ENCODE assay signal across 10 mouse cellular contexts in genomic region chr8:60594761-60595160, GRCm38 (mm10). TPM values are rescaled to one million over a fixed set of nuclear protein-coding genes. Genes with fewer than 3 reads are reported as not detected.
DNase-seq lines count a peak whose midpoint lies in the region; ATAC-seq and TF ChIP-seq lines count a peak whose summit lies in the region.
"Had no signal": no experiment of that assay in that cellular context is flagged by ENCODE, and none has a peak within 500 bp of the region (broad histone marks: within the 10 kb centered on the region; RNA-seq: fewer than 3 reads in every experiment).

No protein-coding gene starts in this region.

- peak; percentile 14; the same call in 1 of the 2 replicates for TF ChIP-seq CTCF in lung, adult 2 months (IDR thresholded peaks at IDR 0.05; ENCODE audit: insufficient read depth, low read length)

- H3K4me1 ChIP-seq in embryonic facial prominence, embryonic 11.5 days (ENCODE audit: control insufficient read depth, insufficient read depth, low read length), result no peaks in the 10 kb centered on the region
- H3K4me1 ChIP-seq in embryonic facial prominence, embryonic 10.5 days, result no peaks in the 10 kb centered on the region
- no peaks in the 10 kb centered on the region for H3K4me1 ChIP-seq in lung, adult 2 months (ENCODE audit: control insufficient read depth, insufficient read depth, low read length)
- H3K4me1 ChIP-seq: liver, embryonic 13.5 days had no signal

- TF ChIP-seq POLR2A in lung, adult 2 months (IDR thresholded peaks at IDR 0.05; ENCODE audit: borderline replicate concordance, extremely low read depth, low read depth, low read length), result no peak

- no peak overlapping the region for H3K27ac ChIP-seq in embryonic facial prominence, embryonic 11.5 days (replicated peaks; ENCODE audit: low read depth, low read length)
- no peak overlapping the region for H3K27ac ChIP-seq in embryonic facial prominence, embryonic 10.5 days (replicated peaks)
- H3K27ac ChIP-seq: liver, embryonic 13.5 days had no signal

- no peaks in the 10 kb centered on the region for H3K36me3 ChIP-seq in embryonic facial prominence, embryonic 11.5 days (replicated peaks; ENCODE audit: control insufficient read depth, insufficient read depth, low read depth, low read length)
- no peaks in the 10 kb centered on the region for H3K36me3 ChIP-seq in embryonic facial prominence, embryonic 10.5 days (replicated peaks)
- H3K36me3 ChIP-seq: liver, embryonic 13.5 days had no signal

- 64% methylated on average over 3 of the region's 3 CpGs for WGBS in embryonic facial prominence, embryonic 11.5 days
- 70% methylated on average over 3 of the region's 3 CpGs for WGBS in embryonic facial prominence, embryonic 10.5 days
- 65% methylated on average over 3 of the region's 3 CpGs for WGBS in lung, adult 2 months

- H3K9me3 ChIP-seq in embryonic facial prominence, embryonic 11.5 days (replicated peaks; ENCODE audit: control insufficient read depth, low read length), result no peaks in the 10 kb centered on the region
- no peaks in the 10 kb centered on the region for H3K9me3 ChIP-seq in embryonic facial prominence, embryonic 10.5 days
- H3K9me3 ChIP-seq: liver, embryonic 13.5 days had no signal

- H3K27me3 ChIP-seq in embryonic facial prominence, embryonic 11.5 days (ENCODE audit: control insufficient read depth, insufficient read depth, low read length), result no peaks in the 10 kb centered on the region
- H3K27me3 ChIP-seq in embryonic facial prominence, embryonic 10.5 days (replicated peaks; ENCODE audit: low read depth, poor library complexity, severe bottlenecking), result no peaks in the 10 kb centered on the region
- H3K27me3 ChIP-seq: liver, embryonic 13.5 days had no signal

- H3K9ac ChIP-seq in embryonic facial prominence, embryonic 11.5 days (replicated peaks; ENCODE audit: low read length), result no peak overlapping the region
- H3K9ac ChIP-seq: liver, embryonic 13.5 days had no signal

- DNase-seq in embryonic facial prominence, embryonic 11.5 days (ENCODE audit: low spot score), result peak; percentile 38
- no peak for DNase-seq in embryonic facial prominence, embryonic 10.5 days (ENCODE audit: low spot score)
- DNase-seq in lung, adult 2 months, result no peak
- no peak for DNase-seq in lung, postnatal 4 days
- DNase-seq in cerebellum, adult 9-10 months, result peak; percentile 18
- peak; percentile 69 to 82 for DNase-seq in kidney, postnatal 36 days
- DNase-seq in thymus, adult 18-20 months, result no peak
- DNase-seq: liver, embryonic 13.5 days had no signal

- H3K4me2 ChIP-seq in embryonic facial prominence, embryonic 11.5 days (ENCODE audit: low read depth, low read length), result no peak overlapping the region
- H3K4me2 ChIP-seq: liver, embryonic 13.5 days had no signal

- H3K4me3 ChIP-seq in embryonic facial prominence, embryonic 11.5 days (ENCODE audit: low read depth, low read length), result no peak overlapping the region
- no peak overlapping the region for H3K4me3 ChIP-seq in embryonic facial prominence, embryonic 10.5 days
- no peak overlapping the region for H3K4me3 ChIP-seq in lung, adult 2 months (replicated peaks; ENCODE audit: extremely low read depth, low read depth, low read length)
- H3K4me3 ChIP-seq: erythroblast, embryonic 14.5 days; liver, embryonic 13.5 days had no signal

- no peak for ATAC-seq in embryonic facial prominence, embryonic 11.5 days (replicated peaks; ENCODE audit: insufficient number of reproducible peaks, low FRiP score, low TSS enrichment, low read depth)
- ATAC-seq in activated CD4-positive, CD25-positive, alpha-beta regulatory T cell, adult 4 months, result no peak

RNA-seq across cellular contexts. Expression of gene Mfap3l, which starts 37.9 kb away (rescaled TPM):
- 1.3 and 2.0 TPM in 2 replicates for polyA plus RNA-seq in embryonic facial prominence, embryonic 11.5 days (2014; fragmentation: Nextera tagmentation; extraction: Ambion mirVana)
- 0.74 and 1.2 TPM in 2 replicates for polyA plus RNA-seq in embryonic facial prominence, embryonic 10.5 days (2016; fragmentation: Nextera tagmentation; extraction: Ambion mirVana)
- polyA plus RNA-seq in lung, adult 2 months (2012; rRNA removed), result 6.0 and 10.7 TPM in 2 replicates
- polyA plus RNA-seq in activated CD4-positive, CD25-positive, alpha-beta regulatory T cell, adult 4 months (2017; shearing (Covaris generic)), result not detected
- polyA plus RNA-seq: erythroblast, embryonic 14.5 days had no signal

Comparison
In these comparisons a context has a peak if more than half of its experiments do, and no peak if none do; other contexts are left out.
1. DNase-seq: peak in embryonic facial prominence, embryonic 11.5 days (single experiment), cerebellum, adult 9-10 months (single experiment) and kidney, postnatal 36 days (2 of 2); none in embryonic facial prominence, embryonic 10.5 days (single experiment), lung, adult 2 months (single experiment), lung, postnatal 4 days (0 of 2) and thymus, adult 18-20 months (0 of 2).